Mouse (Mus musculus) hindbrain, embryonic 14.5 days (tissue): ENCODE measurements at regions not wholly inside any gene's neighbourhood (a gene's known extent, or its start where the extent isn't known, plus 50 kb on each side); places are given as distances from the start of the nearest gene placed in this dataset.

ENCODE experiments used
- ATAC-seq: fragments of 200-750 bp; cut with Nextera tagmentation; 2 replicates; pipeline ENCODE4 v1.8.0; 2017; ENCODE audit warnings: moderate number of reproducible peaks, mild to moderate bottlenecking, moderate TSS enrichment, moderate library complexity; ENCODE audit not compliant: low FRiP score
- DNase-seq: peaks from one replicate; pipeline ENCODE4 v3.0.0-alpha.2; 2015; ENCODE audit warnings: low spot score
- H3K27ac ChIP-seq: fragments of 300-500 bp; sonication (generic); 2 replicates; pipeline ENCODE4 v1.5.1; 2014; ENCODE audit warnings: mild to moderate bottlenecking, moderate library complexity
- H3K27me3 ChIP-seq: fragments of 300-500 bp; sonication (generic); 2 replicates; pipeline ENCODE4 v1.6.1; 2014; ENCODE audit warnings: mild to moderate bottlenecking, low read length, mixed read lengths; ENCODE audit not compliant: control insufficient read depth, insufficient read depth
- H3K36me3 ChIP-seq: fragments of 300-500 bp; sonication (generic); replicated peaks from 2 replicates; pipeline ENCODE4 v1.6.1; 2014; ENCODE audit not compliant: control insufficient read depth, insufficient read depth
- H3K4me1 ChIP-seq: fragments of 300-500 bp; sonication (generic); replicated peaks from 2 replicates; pipeline ENCODE4 v1.6.1; 2014; ENCODE audit warnings: antibody characterized with exemption, low read length, mixed read lengths; ENCODE audit not compliant: control insufficient read depth, insufficient read depth
- H3K4me2 ChIP-seq: fragments of 300-500 bp; sonication (generic); replicated peaks from 2 replicates; pipeline ENCODE4 v1.6.1; 2014; ENCODE audit warnings: mild to moderate bottlenecking, moderate library complexity
- H3K4me3 ChIP-seq: fragments of 300-500 bp; sonication (generic); replicated peaks from 2 replicates; pipeline ENCODE4 v1.5.1; 2014; ENCODE audit warnings: mild to moderate bottlenecking, low read length
- H3K9ac ChIP-seq: fragments of 300-500 bp; sonication (generic); 2 replicates; pipeline ENCODE4 v1.6.1; 2014
- H3K9me3 ChIP-seq: fragments of 300-500 bp; sonication (generic); 2 replicates; pipeline ENCODE4 v1.6.1; 2016; ENCODE audit warnings: low read length; ENCODE audit not compliant: control insufficient read depth
- WGBS: fragments of 180-500 bp; shearing (Covaris S2); extraction: QIAGEN DNeasy Blood & Tissue Kit; methylation state at CpG from one replicate; pipeline ENCODE4 v1.1.7; 2014; 5-methylcytosine and 5-hydroxymethylcytosine counted together

- Histone ChIP-seq H3K4me3 (no peak overlapping the region), H3K27ac (no peak overlapping the region), H3K4me2 (no peak overlapping the region), H3K9me3 (no peaks in the 10 kb centered on the region), H3K36me3 (no peaks in the 10 kb centered on the region), H3K4me1 (peaks cover 6% of the 10 kb centered on the region), H3K27me3 (peaks cover 14% of the 10 kb centered on the region), H3K9ac (no peak overlapping the region)
- DNase-seq (no peak), ATAC-seq (no peak)
- WGBS, result 54% methylated on average over 10 of the region's 10 CpGs
Measured at GRCm38 (mm10) chr16:29816681-29817369, 237.7 kb downstream of the Opa1 start.

DNA sequence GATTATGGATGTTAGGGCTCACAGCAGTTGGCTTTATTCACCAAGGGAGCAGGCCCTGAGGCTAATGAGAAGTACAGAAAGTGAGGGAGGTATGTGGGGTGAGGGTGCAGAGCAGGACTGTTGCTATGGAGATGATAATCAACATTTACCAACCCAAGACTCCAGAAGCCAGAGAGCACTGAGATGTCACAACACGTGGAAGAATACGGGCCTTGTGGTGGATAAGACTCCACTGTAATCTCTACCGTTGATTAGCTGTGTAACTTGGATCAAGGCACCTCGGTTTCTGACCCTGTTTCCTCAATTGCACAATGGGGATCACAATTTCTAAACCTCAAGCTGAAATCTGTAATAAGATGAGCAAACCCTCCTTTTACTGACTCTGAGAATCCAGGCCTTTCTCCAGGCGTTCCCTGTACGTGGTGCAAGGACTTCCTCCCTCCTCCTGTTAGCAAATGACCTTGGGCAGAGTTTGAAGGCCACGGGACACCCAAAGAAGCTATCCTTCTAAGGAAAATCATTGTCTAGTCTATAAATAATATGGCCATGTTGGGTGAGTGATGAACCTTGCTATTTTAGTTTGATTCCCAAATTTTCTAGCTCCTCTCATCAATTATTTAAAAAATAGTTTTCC, 239.8 kb downstream of the Opa1 start:
- WGBS, result 59% methylated on average over 7 of the region's 7 CpGs
- H3K36me3 ChIP-seq, result no peaks in the 10 kb centered on the region
- ATAC-seq (no peak), DNase-seq (no peak)
- H3K4me1 ChIP-seq, result no peaks in the 10 kb centered on the region
- no peaks in the 10 kb centered on the region for H3K9me3 ChIP-seq
- H3K4me2 ChIP-seq, result no peak overlapping the region
- H3K27me3 ChIP-seq, result peaks cover 11% of the 10 kb centered on the region
- H3K4me3 ChIP-seq, result no peak overlapping the region
- no peak overlapping the region for H3K9ac ChIP-seq
- no peak overlapping the region for H3K27ac ChIP-seq

- Histone ChIP-seq H3K4me3 (no peak overlapping the region), H3K4me2 (no peak overlapping the region), H3K27ac (no peak overlapping the region), H3K9ac (no peak overlapping the region), H3K4me1 (no peaks in the 10 kb centered on the region), H3K36me3 (no peaks in the 10 kb centered on the region), H3K9me3 (no peaks in the 10 kb centered on the region), H3K27me3 (peaks cover 5% of the 10 kb centered on the region)
- ATAC-seq, result no peak
- 84% methylated on average over 9 of the region's 9 CpGs for WGBS
- DNase-seq, result no peak
Measured at GRCm38 (mm10) chr16:29820704-29821103, 241.6 kb downstream of the Opa1 start.

DNA sequence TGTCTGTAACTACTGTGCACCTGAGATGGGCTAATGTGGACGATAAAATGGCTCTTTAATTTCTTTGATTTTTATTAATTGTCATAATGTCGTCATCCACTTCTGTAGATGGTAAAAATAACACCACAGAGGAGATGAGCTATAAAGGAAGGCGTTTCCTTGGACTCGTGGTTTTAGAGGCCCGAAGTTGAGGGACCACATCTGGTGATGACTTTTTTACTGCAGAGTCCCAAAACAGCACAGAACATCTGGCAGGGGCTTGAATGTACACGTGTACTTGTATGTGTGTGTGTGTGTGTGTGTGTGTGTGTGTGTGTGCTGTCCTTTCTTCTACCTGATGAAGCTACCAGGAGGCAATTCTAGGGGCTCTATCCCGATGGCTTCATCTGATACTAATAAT, 242.1 kb upstream of the Hes1 start:
- 87% methylated on average over 7 of the region's 7 CpGs for WGBS
- ATAC-seq (no peak), DNase-seq (no peak)

GRCm38 (mm10) chr16:29822843-29823401, 241.3 kb upstream of the Hes1 start:
- WGBS, result 71% methylated on average over 8 of the region's 8 CpGs
- ATAC-seq, result no peak
- Histone ChIP-seq H3K4me2 (no peak overlapping the region), H3K27ac (no peak overlapping the region), H3K36me3 (no peaks in the 10 kb centered on the region), H3K4me3 (no peak overlapping the region), H3K9ac (no peak overlapping the region), H3K4me1 (no peaks in the 10 kb centered on the region), H3K9me3 (no peaks in the 10 kb centered on the region), H3K27me3 (peaks cover 8% of the 10 kb centered on the region)
- DNase-seq, result no peak

More for the DNA sequence above, 242.1 kb upstream of the Hes1 start:
- Histone ChIP-seq H3K4me3 (no peak overlapping the region), H3K4me1 (no peaks in the 10 kb centered on the region), H3K9ac (no peak overlapping the region), H3K27me3 (peaks cover 6% of the 10 kb centered on the region), H3K36me3 (no peaks in the 10 kb centered on the region), H3K9me3 (no peaks in the 10 kb centered on the region), H3K4me2 (no peak overlapping the region), H3K27ac (no peak overlapping the region)

GRCm38 (mm10) chr16:29826927-29827326, 237.3 kb upstream of the Hes1 start:
- H3K36me3 ChIP-seq, result no peaks in the 10 kb centered on the region
- 65% methylated on average over 5 of the region's 5 CpGs for WGBS
- DNase-seq (no peak), ATAC-seq (no peak)
- no peak overlapping the region for H3K4me2 ChIP-seq
- no peak overlapping the region for H3K9ac ChIP-seq
- H3K9me3 ChIP-seq, result no peaks in the 10 kb centered on the region
- no peak overlapping the region for H3K4me3 ChIP-seq
- 0 out of 2 replicates have a peak, but pooled peaks cover 10% of the 10 kb centered on the region for H3K27me3 ChIP-seq
- H3K4me1 ChIP-seq, result no peaks in the 10 kb centered on the region
- H3K27ac ChIP-seq, result no peak overlapping the region

- no peak overlapping the region for H3K4me3 ChIP-seq
- H3K27me3 ChIP-seq, result 0 out of 2 replicates have a peak, but pooled peaks cover 10% of the 10 kb centered on the region
- DNase-seq (no peak), ATAC-seq (no peak)
- no peaks in the 10 kb centered on the region for H3K36me3 ChIP-seq
- H3K9ac ChIP-seq, result no peak overlapping the region
- no peaks in the 10 kb centered on the region for H3K4me1 ChIP-seq
- no peak overlapping the region for H3K4me2 ChIP-seq
- H3K9me3 ChIP-seq, result no peaks in the 10 kb centered on the region
- 90% methylated on average over 1 of the region's 1 CpGs for WGBS
- H3K27ac ChIP-seq, result no peak overlapping the region
Measured at GRCm38 (mm10) chr16:29827776-29828175, 236.4 kb upstream of the Hes1 start.

DNA sequence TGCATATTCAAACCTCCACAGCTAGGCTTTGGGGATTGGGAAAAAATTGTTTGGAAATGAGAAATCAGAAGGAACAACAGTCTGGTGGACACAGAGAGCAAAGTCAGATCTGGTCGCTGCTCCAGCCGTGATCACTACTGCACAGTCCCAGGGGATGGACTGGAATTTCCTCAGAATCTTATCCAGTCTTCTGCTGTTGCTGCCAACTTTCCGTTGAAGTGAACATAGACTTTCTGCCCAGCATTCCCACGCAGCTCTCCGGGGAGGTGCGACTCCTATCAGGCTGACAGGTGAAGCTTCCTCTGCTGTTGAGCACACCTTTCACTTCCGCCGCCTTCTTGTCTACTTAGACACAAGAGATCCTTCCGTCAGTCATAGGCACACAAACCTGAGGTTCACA, 234.7 kb upstream of the Hes1 start:
- WGBS, result 92% methylated on average over 9 of the region's 9 CpGs
- DNase-seq (no peak), ATAC-seq (no peak)
- Histone ChIP-seq H3K9ac (no peak overlapping the region), H3K36me3 (no peaks in the 10 kb centered on the region), H3K4me1 (no peaks in the 10 kb centered on the region), H3K9me3 (no peaks in the 10 kb centered on the region), H3K4me3 (no peak overlapping the region), H3K27ac (no peak overlapping the region), H3K27me3 (0 out of 2 replicates have a peak, but pooled peaks cover 15% of the 10 kb centered on the region), H3K4me2 (no peak overlapping the region)

GRCm38 (mm10) chr16:29830101-29830500, 234.1 kb upstream of the Hes1 start:
- H3K27ac ChIP-seq, result no peak overlapping the region
- DNase-seq (no peak), ATAC-seq (no peak)
- no peaks in the 10 kb centered on the region for H3K36me3 ChIP-seq
- peaks cover 15% of the 10 kb centered on the region; the same call in 1 of the 2 replicates for H3K27me3 ChIP-seq
- H3K9me3 ChIP-seq, result no peaks in the 10 kb centered on the region
- no peak overlapping the region for H3K4me3 ChIP-seq
- no peaks in the 10 kb centered on the region for H3K4me1 ChIP-seq
- no peak overlapping the region for H3K4me2 ChIP-seq
- H3K9ac ChIP-seq, result no peak overlapping the region
